Mouse (Mus musculus) hindbrain, postnatal 0 days (tissue): ENCODE measurements around the gene Ttc34. TPM values are rescaled to one million over a fixed set of nuclear protein-coding genes. Genes with fewer than 3 reads are reported as not detected.

Experiments used
- ATAC-seq: fragments of 200-750 bp; cut with Nextera tagmentation; 2 replicates; pipeline ENCODE4 v1.8.0; 2017; ENCODE audit warnings: mild to moderate bottlenecking, moderate TSS enrichment, moderate library complexity
- DNase-seq: peaks from one replicate; pipeline ENCODE4 v3.0.0-alpha.2; 2015; ENCODE audit warnings: low spot score
- H3K27ac ChIP-seq: fragments of 300-500 bp; sonication (generic); 2 replicates; pipeline ENCODE4 v1.5.1; 2014; ENCODE audit warnings: mild to moderate bottlenecking
- H3K27me3 ChIP-seq: fragments of 300-500 bp; sonication (generic); 2 replicates; pipeline ENCODE4 v1.6.1; 2014; ENCODE audit warnings: low read length, mixed read lengths; ENCODE audit not compliant: insufficient read depth
- H3K36me3 ChIP-seq: fragments of 300-500 bp; sonication (generic); 2 replicates; pipeline ENCODE4 v1.6.1; 2014; ENCODE audit warnings: low read length, mixed read lengths; ENCODE audit not compliant: insufficient read depth
- H3K4me1 ChIP-seq: fragments of 300-500 bp; sonication (generic); 2 replicates; pipeline ENCODE4 v1.6.1; 2014; ENCODE audit warnings: antibody characterized with exemption, low read length, mixed read lengths; ENCODE audit not compliant: insufficient read depth
- H3K4me2 ChIP-seq: fragments of 300-500 bp; sonication (generic); 2 replicates; pipeline ENCODE4 v1.6.1; 2014; ENCODE audit warnings: low read depth, mild to moderate bottlenecking, low read length, moderate library complexity, mixed read lengths
- H3K4me3 ChIP-seq: fragments of 300-500 bp; sonication (generic); 2 replicates; pipeline ENCODE4 v1.5.1; 2014; ENCODE audit warnings: low read length
- H3K9ac ChIP-seq: fragments of 300-500 bp; sonication (generic); replicated peaks from 2 replicates; pipeline ENCODE4 v1.6.1; 2014; ENCODE audit warnings: mild to moderate bottlenecking, low read length, moderate library complexity, mixed read lengths
- H3K9me3 ChIP-seq: fragments of 300-500 bp; sonication (generic); 2 replicates; pipeline ENCODE4 v1.6.1; 2016; ENCODE audit warnings: low read length, mixed read lengths
- CTCF ChIP-seq: IDR thresholded peaks from 2 replicates; pipeline ENCODE4 v1.5.1; 2016; ENCODE audit warnings: antibody characterized with exemption, control low read depth, low read depth
- WGBS: fragments of 180-500 bp; shearing (Covaris S2); extraction: QIAGEN DNeasy Blood & Tissue Kit; methylation state at CpG from one replicate; pipeline ENCODE4 v1.1.7; 2014; 5-methylcytosine and 5-hydroxymethylcytosine counted together
- polyA plus RNA-seq: library from polyadenylated mRNA; unstranded; fragments of >200 nt; fragmentation: Nextera tagmentation; extraction: Ambion mirVana; gene quantifications from 2 replicates; pipeline ENCODE4 v1.2.1, GENCODE M21; 2015
- total RNA-seq: library from RNA; depleted of rRNA; stranded (reverse); fragments of >200 nt; gene quantifications from 2 replicates; pipeline ENCODE4 v1.2.3, GENCODE M21; 2014

Ttc34 gene
- total and polyA plus RNA-seq, 2 experiments from 2014 or later = 2.3 to 3.3 TPM

DNA sequence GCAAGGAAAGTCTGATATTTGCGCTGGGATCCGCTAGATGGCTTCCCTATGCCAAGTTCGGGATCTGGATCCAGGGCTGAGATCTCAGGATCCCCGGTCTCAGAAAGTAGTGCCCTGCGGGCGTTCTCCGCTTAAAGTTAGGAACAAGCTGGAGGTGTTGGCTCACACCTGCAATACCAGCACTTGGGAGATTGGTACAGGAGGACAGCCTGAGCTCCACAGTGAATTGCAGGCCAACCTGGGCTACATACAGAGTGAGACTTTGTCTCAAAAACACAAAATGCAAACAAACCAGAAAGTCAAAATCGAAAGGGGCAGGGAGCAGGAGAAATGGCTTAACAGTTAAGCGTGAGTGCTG lies 19.2 kb downstream of the Ttc34 start:
- H3K27me3 ChIP-seq = 0 out of 2 replicates have a peak, but pooled peaks cover 3% of the 10 kb centered on the region
- no peaks in the 10 kb centered on the region for H3K4me1 ChIP-seq
- TF ChIP-seq CTCF = no peak
- H3K9ac ChIP-seq = peak overlapping the region; percentile 69
- no peaks in the 10 kb centered on the region for H3K36me3 ChIP-seq
- peak overlapping the region; percentile 69 for H3K4me2 ChIP-seq
- WGBS = 17% methylated on average over 9 of the region's 9 CpGs
- ATAC-seq (no peak), DNase-seq (no peak)
- no peaks in the 10 kb centered on the region for H3K9me3 ChIP-seq
- H3K4me3 ChIP-seq = peak overlapping the region; percentile 49
- H3K27ac ChIP-seq = peak overlapping the region; percentile 91

DNA sequence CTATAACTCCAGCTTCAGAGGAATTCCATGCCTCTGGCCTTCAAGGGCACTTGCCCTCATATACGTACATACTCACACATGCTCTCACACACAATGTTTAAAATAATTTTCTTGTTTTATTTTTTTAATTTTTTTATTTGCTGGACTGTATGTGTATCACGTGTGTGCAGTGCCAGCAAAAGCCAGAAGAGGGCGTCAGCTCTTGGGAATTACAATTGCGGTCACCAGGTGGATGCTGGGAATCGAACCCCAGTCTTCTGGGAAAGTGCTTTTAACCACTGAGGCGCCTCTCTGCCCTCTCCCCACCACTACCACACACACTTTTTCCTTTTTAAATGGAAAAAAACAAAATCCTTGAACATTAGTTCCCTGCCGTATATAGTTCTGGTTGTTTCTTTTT lies 19.6 kb downstream of the Ttc34 start:
- no peak overlapping the region for H3K9ac ChIP-seq
- no peaks in the 10 kb centered on the region for H3K36me3 ChIP-seq
- TF ChIP-seq CTCF = peak; percentile 35; the same call in 1 of the 2 replicates
- no peak for ATAC-seq
- H3K27ac ChIP-seq = peak overlapping the region; percentile 91; the same call in 1 of the 2 replicates
- H3K4me3 ChIP-seq = no peak overlapping the region
- H3K4me1 ChIP-seq = no peaks in the 10 kb centered on the region
- H3K4me2 ChIP-seq = peak overlapping the region; percentile 69
- WGBS = 92% methylated on average over 7 of the region's 7 CpGs
- H3K27me3 ChIP-seq = 0 out of 2 replicates have a peak, but pooled peaks cover 3% of the 10 kb centered on the region
- no peaks in the 10 kb centered on the region for H3K9me3 ChIP-seq
- DNase-seq = no peak

DNA sequence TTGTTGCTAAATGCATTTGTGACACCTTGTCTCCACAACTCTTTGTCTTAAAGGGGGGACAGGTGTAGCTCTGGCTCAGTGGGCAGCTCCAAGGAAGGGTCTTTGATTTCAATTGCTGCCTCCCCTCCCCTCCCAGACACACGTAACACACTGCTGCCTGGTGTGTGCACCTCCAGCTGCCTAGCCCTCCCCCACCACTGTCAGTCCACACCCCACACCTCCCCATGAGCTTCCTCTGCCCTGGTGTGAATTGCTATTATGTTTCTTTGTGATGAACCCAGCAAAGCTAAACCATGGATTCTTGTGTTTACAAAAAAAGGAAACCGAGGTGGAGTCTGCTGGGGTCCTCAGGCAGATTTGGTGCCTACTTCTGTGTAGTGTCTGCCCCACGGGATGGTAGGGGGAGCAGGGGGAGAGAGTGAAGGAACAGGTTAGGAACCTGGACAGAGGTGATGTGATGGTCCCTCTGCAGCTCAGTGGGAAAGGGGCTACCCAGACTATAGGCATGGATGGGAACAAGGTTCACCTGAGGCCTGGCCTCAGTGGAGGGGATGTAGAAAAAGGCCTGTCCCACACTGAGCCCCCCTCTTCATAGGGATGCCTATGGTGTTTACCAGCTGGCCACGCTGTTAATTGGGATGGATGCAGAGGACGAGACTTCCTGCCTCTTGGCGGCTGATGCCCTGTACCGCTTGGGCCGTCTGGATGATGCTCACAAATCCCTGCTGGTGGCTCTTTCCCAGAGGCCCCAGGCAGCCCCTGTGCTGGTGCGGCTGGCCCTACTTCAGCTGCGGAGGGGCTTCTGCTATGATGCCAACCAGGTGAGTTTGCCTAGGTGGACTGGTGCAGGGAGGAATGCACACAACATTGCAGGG lies 20.3 kb downstream of the Ttc34 start:
- ATAC-seq = no peak
- no peak for DNase-seq
- Histone ChIP-seq H3K27me3 (0 out of 2 replicates have a peak, but pooled peaks cover 3% of the 10 kb centered on the region), H3K27ac (no peak overlapping the region), H3K4me1 (no peaks in the 10 kb centered on the region), H3K4me3 (no peak overlapping the region), H3K9me3 (no peaks in the 10 kb centered on the region), H3K36me3 (no peaks in the 10 kb centered on the region), H3K4me2 (no peak overlapping the region), H3K9ac (no peak overlapping the region)
- TF ChIP-seq CTCF = no peak
- 72% methylated on average over 10 of the region's 10 CpGs for WGBS

DNA sequence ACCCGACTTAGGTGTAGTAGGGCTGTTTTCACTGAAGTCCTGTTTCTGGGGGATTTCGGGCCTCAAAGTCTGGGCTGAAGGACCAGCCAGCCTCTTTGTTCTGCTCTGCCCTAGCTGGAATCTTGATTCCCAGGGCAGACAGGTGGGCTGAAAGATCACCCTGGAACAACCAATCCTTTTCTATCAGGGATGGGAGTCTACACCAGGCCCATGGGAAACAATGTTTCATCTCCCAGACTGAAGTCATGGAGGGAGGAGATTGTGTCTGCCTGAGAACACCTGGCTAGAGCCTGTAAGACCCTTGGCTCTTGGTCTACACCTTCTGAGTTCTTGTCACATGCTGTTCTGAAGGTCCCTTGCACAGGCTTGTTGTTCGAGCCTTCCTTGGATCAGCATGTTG lies 21.3 kb downstream of the Ttc34 start:
- Histone ChIP-seq H3K4me3 (no peak overlapping the region), H3K27me3 (0 out of 2 replicates have a peak, but pooled peaks cover 3% of the 10 kb centered on the region), H3K36me3 (no peaks in the 10 kb centered on the region), H3K9me3 (no peaks in the 10 kb centered on the region), H3K9ac (no peak overlapping the region), H3K4me1 (no peaks in the 10 kb centered on the region), H3K27ac (no peak overlapping the region), H3K4me2 (no peak overlapping the region)
- WGBS = 82% methylated on average over 3 of the region's 3 CpGs
- no peak for DNase-seq
- ATAC-seq = no peak
- no peak for TF ChIP-seq CTCF

DNA sequence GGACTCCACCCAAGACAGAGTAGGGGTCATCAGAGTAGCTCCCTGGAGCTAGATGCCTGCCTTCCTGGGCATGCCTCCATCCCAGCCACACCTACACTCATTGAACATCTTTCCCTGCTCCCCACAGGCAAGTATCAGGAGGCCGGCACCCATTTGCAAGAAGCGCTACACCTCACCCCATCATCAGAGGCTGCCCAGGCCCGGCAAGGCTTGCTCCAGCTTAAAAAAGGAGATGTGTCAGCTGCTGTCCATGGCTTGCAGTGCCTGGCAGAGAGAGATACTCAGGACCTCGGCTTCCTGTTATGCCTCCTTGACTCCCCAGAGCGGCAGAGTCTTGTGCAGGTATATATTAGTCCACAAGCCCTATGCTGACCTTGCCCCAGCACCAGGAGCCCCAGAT lies 24.7 kb downstream of the Ttc34 start:
- ATAC-seq (no peak), DNase-seq (no peak)
- Histone ChIP-seq H3K4me2 (no peak overlapping the region), H3K9ac (no peak overlapping the region), H3K27me3 (no peaks in the 10 kb centered on the region), H3K36me3 (no peaks in the 10 kb centered on the region), H3K4me3 (no peak overlapping the region), H3K4me1 (peaks cover 9% of the 10 kb centered on the region), H3K27ac (no peak overlapping the region), H3K9me3 (no peaks in the 10 kb centered on the region)
- no peak for TF ChIP-seq CTCF
- 86% methylated on average over 5 of the region's 5 CpGs for WGBS

DNA sequence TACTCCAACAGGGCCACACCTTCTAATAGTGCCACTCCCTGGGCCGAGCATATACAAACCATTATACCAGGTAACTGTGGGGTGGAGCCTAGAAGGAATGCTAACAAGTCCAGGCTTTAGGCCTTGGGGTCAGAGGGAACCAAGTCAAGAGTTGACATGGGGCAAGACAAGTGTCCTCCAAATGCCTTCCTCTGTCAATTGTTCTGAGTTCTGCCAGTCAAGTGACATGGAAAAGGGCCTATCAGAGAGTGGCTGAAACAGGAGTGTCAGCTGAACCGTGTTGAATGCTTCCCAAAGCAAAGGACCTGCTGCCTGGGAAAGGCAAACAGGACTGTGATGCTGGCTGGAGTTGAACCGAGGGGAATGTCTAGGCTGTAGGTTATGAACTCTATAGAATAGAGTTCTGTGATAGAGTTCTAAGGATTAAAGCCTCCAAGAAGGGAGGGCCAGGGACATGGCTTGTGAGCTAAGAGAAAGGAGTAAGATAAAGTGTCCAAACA lies 26.2 kb downstream of the Ttc34 start:
- ATAC-seq (no peak), DNase-seq (no peak)
- H3K27me3 ChIP-seq = no peaks in the 10 kb centered on the region
- H3K4me2 ChIP-seq = no peak overlapping the region
- no peaks in the 10 kb centered on the region for H3K36me3 ChIP-seq
- TF ChIP-seq CTCF = no peak
- H3K9me3 ChIP-seq = no peaks in the 10 kb centered on the region
- peaks cover 9% of the 10 kb centered on the region for H3K4me1 ChIP-seq
- no peak overlapping the region for H3K4me3 ChIP-seq
- H3K27ac ChIP-seq = peak overlapping the region; percentile 68; the same call in 1 of the 2 replicates
- H3K9ac ChIP-seq = no peak overlapping the region
- 83% methylated on average over 3 of the region's 3 CpGs for WGBS
